Comparison of ENCODE assay signal across 1 mouse cellular context in the genomic region with DNA sequence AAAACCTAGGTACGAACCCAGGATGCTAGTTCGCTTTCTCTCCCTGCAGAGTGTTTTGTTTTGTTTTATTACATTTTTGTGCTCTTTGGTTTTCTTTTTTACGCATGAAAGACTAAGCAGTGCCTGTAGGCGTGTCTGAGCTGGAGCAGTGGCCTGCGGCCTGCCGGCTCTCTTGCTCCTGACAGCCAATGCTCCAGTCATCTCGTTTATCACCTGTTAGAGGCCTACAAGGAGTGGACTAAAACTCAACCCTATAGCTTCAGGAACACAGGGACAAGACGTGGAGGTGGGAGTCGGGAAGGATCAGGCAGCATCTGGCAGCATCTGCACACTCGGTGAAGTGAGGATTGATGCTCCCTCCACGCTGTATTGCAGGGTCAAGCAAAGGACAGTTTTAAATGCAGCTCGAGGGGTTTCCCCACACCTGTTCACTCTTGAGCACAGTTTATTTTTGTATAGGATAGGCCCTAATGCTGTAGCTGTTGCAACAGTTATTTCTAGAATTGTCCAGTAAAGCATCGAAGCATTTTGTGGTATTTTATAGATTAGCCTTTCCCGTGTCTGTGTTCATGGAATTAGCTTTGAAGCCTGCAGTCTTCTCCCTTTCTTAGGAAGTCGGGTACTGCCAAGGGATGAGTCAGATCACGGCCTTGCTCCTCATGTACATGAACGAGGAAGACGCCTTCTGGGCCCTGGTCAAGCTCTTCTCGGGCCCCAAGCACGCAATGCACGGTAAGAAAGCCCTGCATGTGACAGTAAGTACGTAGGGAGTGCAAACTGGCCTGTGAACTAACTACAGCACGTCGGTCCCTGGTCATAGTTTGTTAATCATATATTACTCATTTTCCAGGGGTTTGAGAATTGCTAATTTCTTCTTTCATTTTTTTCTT.
A peak's percentile ranks its signal among the peaks of the same experiment; 100 is the strongest.
TF ChIP-seq lines count a peak whose summit lies in the region.

No protein-coding gene starts in this region.

TF ChIP-seq in CH12.LX, 34 proteins besides CTCF, POLR2A, EP300 and RAD21 (continued from another document):
- no peak for TF ChIP-seq POLR2AphosphoS2 (IDR thresholded peaks at IDR 0.05; ENCODE audit: low read depth, low read length)
- no peak for TF ChIP-seq ZMIZ1 (IDR thresholded peaks at IDR 0.05; ENCODE audit: low read depth, low read length)
- TF ChIP-seq MEF2A (IDR thresholded peaks at IDR 0.05; ENCODE audit: borderline replicate concordance, low read depth, low read length): peak; percentile 86
- peak; percentile 14; the same call in 1 of the 2 replicates for TF ChIP-seq MAFK (IDR thresholded peaks at IDR 0.05; ENCODE audit: insufficient replicate concordance, low read length)
- TF ChIP-seq SIN3A (IDR thresholded peaks at IDR 0.05; ENCODE audit: low read length): peak; percentile 81
- no peak for TF ChIP-seq GABPA (IDR thresholded peaks at IDR 0.05; ENCODE audit: insufficient replicate concordance, low read depth, low read length)
- peak; percentile 80 for TF ChIP-seq MXI1 (IDR thresholded peaks at IDR 0.05; ENCODE audit: low read depth, low read length)
- peak; percentile 34; the same call in 1 of the 2 replicates for TF ChIP-seq TCF12 (IDR thresholded peaks at IDR 0.05; ENCODE audit: low read depth, low read length)
